Mouse (Mus musculus) urinary bladder, adult 2 months (tissue): ENCODE measurements around the gene Gm6096. TPM values are rescaled to one million over a fixed set of nuclear protein-coding genes. Genes with fewer than 3 reads are reported as not detected.
"Not testable (repeated sequence)": the region's sequence is repeated elsewhere in the genome, so short reads cannot be mapped to it uniquely, and the experiment has no call there.

Source experiments
- DNase-seq: peaks from one replicate; pipeline ENCODE4 v3.0.0; 2022; ENCODE audit warnings: low spot score
- polyA plus RNA-seq: library from polyadenylated mRNA; depleted of rRNA; stranded (reverse); fragments of >200 nt; gene quantifications from 2 replicates; pipeline ENCODE4 v1.2.3, GENCODE M21; 2012; rRNA removed

The Gm6096 gene
- polyA plus RNA-seq, result not detected in 2 replicates

GRCm38 (mm10) chr7:34250738-34251137 is at the start of gene Gm6096:
TSS of gene Gm6096 (plus strand) at chr7:34251038.
- no peak for DNase-seq

GRCm38 (mm10) chr7:34202147-34202546 is 48.7 kb upstream of the Gm6096 start:
- not testable (repeated sequence) for DNase-seq

- no peak for DNase-seq
Measured at GRCm38 (mm10) chr7:34206331-34206730, 44.5 kb upstream of the Gm6096 start.

GRCm38 (mm10) chr7:34208027-34208745 is 42.7 kb upstream of the Gm6096 start:
- DNase-seq, result no peak

GRCm38 (mm10) chr7:34213281-34213680 is 37.6 kb upstream of the Gm6096 start:
- DNase-seq, result no peak

GRCm38 (mm10) chr7:34214644-34215043 is 36.2 kb upstream of the Gm6096 start:
- no peak for DNase-seq

GRCm38 (mm10) chr7:34215481-34215880 is 35.4 kb upstream of the Gm6096 start:
- DNase-seq, result no peak

GRCm38 (mm10) chr7:34216474-34216873 is 34.4 kb upstream of the Gm6096 start:
- DNase-seq, result no peak

- DNase-seq, result no peak
Measured at GRCm38 (mm10) chr7:34218496-34218895, 32.3 kb upstream of the Gm6096 start.

- no peak for DNase-seq
Measured at GRCm38 (mm10) chr7:34221594-34222250, 29.1 kb upstream of the Gm6096 start.

GRCm38 (mm10) chr7:34222340-34222739 is 28.5 kb upstream of the Gm6096 start:
- no peak for DNase-seq

- DNase-seq, result no peak
Measured at GRCm38 (mm10) chr7:34224308-34224707, 26.5 kb upstream of the Gm6096 start.

- no peak for DNase-seq
Measured at GRCm38 (mm10) chr7:34226086-34226485, 24.8 kb upstream of the Gm6096 start.

GRCm38 (mm10) chr7:34226846-34227245 is 24.0 kb upstream of the Gm6096 start:
- DNase-seq, result no peak

- no peak for DNase-seq
Measured at GRCm38 (mm10) chr7:34228641-34229040, 22.2 kb upstream of the Gm6096 start.

- no peak for DNase-seq
Measured at GRCm38 (mm10) chr7:34229153-34229552, 21.7 kb upstream of the Gm6096 start.

- peak; percentile 48 for DNase-seq
Measured at GRCm38 (mm10) chr7:34229691-34230111, 21.1 kb upstream of the Gm6096 start.

GRCm38 (mm10) chr7:34230116-34230515 is 20.7 kb upstream of the Gm6096 start, which contains the start of gene Gpi1:
TSS of gene Gpi1 (minus strand) at chr7:34230336.
- peak; percentile 77 for DNase-seq

- DNase-seq, result no peak
Measured at GRCm38 (mm10) chr7:34232785-34233725, 17.8 kb upstream of the Gm6096 start.

GRCm38 (mm10) chr7:34233909-34234609 is 16.8 kb upstream of the Gm6096 start:
- peak; percentile 97 for DNase-seq
